ENCODE assay signal across 13 mouse cellular contexts in the genomic region with DNA sequence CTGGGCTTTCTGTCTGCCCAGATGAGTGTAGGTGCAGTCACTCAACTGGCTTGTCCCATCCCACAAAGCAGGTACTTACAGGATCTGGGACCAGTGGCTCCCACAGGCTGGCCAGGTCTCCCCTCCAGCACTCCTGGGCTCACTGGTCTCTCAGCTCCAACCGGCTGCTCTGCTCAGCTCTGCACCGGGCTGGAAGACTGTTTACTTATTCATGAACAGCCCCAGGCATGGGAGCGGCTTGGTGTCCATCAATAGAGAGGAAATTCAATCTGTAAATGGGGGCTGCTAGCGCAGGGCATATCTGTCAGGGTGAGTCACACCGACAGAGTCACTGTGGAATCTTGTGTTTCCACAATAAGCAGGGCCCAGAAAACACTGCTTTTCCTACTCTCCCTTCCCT. TPM values are rescaled to one million over a fixed set of nuclear protein-coding genes. Genes with fewer than 3 reads are reported as not detected.
DNase-seq lines count a peak whose midpoint lies in the region; ATAC-seq and TF ChIP-seq lines count a peak whose summit lies in the region.
"Had no signal": no experiment of that assay in that cellular context is flagged by ENCODE, and none has a peak within 500 bp of the region (broad histone marks: within the 10 kb centered on the region; RNA-seq: fewer than 3 reads in every experiment).

No protein-coding gene starts in this region.

- no peak for DNase-seq in layer of hippocampus, adult 2 months (ENCODE audit: low spot score in 2 of 2)
- no peak for DNase-seq in layer of hippocampus, postnatal 10 days (ENCODE audit: low spot score in 2 of 2)
- peak; percentile 39 for DNase-seq in adrenal gland, postnatal 14 days
- DNase-seq in hindbrain, embryonic 14.5 days (ENCODE audit: low spot score) = no peak
- no peak for DNase-seq in spleen, postnatal 14 days (ENCODE audit: low spot score in 2 of 2)
- no peak for DNase-seq in thymus, postnatal 0 days (ENCODE audit: low spot score)
- DNase-seq: gastrocnemius, postnatal 36 days; heart, postnatal 4 days; right cerebral cortex, postnatal 4 days; thymus, postnatal 36 days had no signal

- H3K9me3 ChIP-seq in hindbrain, embryonic 14.5 days (ENCODE audit: control insufficient read depth, low read length) = no peaks in the 10 kb centered on the region
- no peaks in the 10 kb centered on the region for H3K9me3 ChIP-seq in stomach, embryonic 16.5 days (replicated peaks; ENCODE audit: control insufficient read depth, low read length)
- H3K9me3 ChIP-seq: liver, embryonic 15.5 days had no signal

- ATAC-seq in hindbrain, embryonic 14.5 days (ENCODE audit: low FRiP score) = no peak
- ATAC-seq in stomach, embryonic 16.5 days (ENCODE audit: insufficient read depth, low FRiP score) = peak; percentile 64
- ATAC-seq: Patski had no signal

- no peak overlapping the region for H3K4me2 ChIP-seq in hindbrain, embryonic 14.5 days (replicated peaks)
- no peak overlapping the region for H3K4me2 ChIP-seq in stomach, embryonic 16.5 days (ENCODE audit: low read depth, low read length)
- H3K4me2 ChIP-seq: liver, embryonic 15.5 days had no signal

- no peaks in the 10 kb centered on the region for H3K27me3 ChIP-seq in hindbrain, embryonic 14.5 days (ENCODE audit: control insufficient read depth, insufficient read depth, low read length)
- H3K27me3 ChIP-seq in stomach, embryonic 16.5 days (ENCODE audit: control insufficient read depth, insufficient read depth, low read length) = no peaks in the 10 kb centered on the region
- H3K27me3 ChIP-seq: liver, embryonic 15.5 days had no signal

- no peaks in the 10 kb centered on the region for H3K36me3 ChIP-seq in hindbrain, embryonic 14.5 days (replicated peaks; ENCODE audit: control insufficient read depth, insufficient read depth)
- no peaks in the 10 kb centered on the region for H3K36me3 ChIP-seq in stomach, embryonic 16.5 days (ENCODE audit: control insufficient read depth, insufficient read depth, low read length)
- H3K36me3 ChIP-seq: liver, embryonic 15.5 days had no signal

- no peak overlapping the region for H3K9ac ChIP-seq in hindbrain, embryonic 14.5 days
- H3K9ac ChIP-seq in stomach, embryonic 16.5 days (ENCODE audit: low read length) = no peak overlapping the region
- H3K9ac ChIP-seq: liver, embryonic 15.5 days had no signal

- TF ChIP-seq CTCF in layer of hippocampus, adult 2 months (conservative IDR thresholded peaks at IDR 0.05) = no peak

- H3K27ac ChIP-seq in layer of hippocampus, adult 2 months = peak overlapping the region; percentile 16; the same call in 1 of the 2 replicates
- peak overlapping the region; percentile 60; the same call in 1 of the 2 replicates for H3K27ac ChIP-seq in hindbrain, embryonic 14.5 days
- H3K27ac ChIP-seq in stomach, embryonic 16.5 days (ENCODE audit: low read length) = no peak overlapping the region
- H3K27ac ChIP-seq: liver, embryonic 15.5 days had no signal

- 6% methylated on average over 5 of the region's 5 CpGs for WGBS in hindbrain, embryonic 14.5 days
- 5% methylated on average over 5 of the region's 5 CpGs for WGBS in stomach, embryonic 16.5 days

- peaks cover 19% of the 10 kb centered on the region for H3K4me1 ChIP-seq in hindbrain, embryonic 14.5 days (replicated peaks; ENCODE audit: control insufficient read depth, insufficient read depth, low read length)
- H3K4me1 ChIP-seq in stomach, embryonic 16.5 days (ENCODE audit: control insufficient read depth, insufficient read depth, low read length) = no peaks in the 10 kb centered on the region
- H3K4me1 ChIP-seq: liver, embryonic 15.5 days had no signal

- H3K4me3 ChIP-seq in layer of hippocampus, adult 2 months = no peak overlapping the region
- no peak overlapping the region for H3K4me3 ChIP-seq in hindbrain, embryonic 14.5 days (replicated peaks; ENCODE audit: low read length)
- H3K4me3 ChIP-seq in stomach, embryonic 16.5 days (replicated peaks; ENCODE audit: low read length) = no peak overlapping the region
- H3K4me3 ChIP-seq: liver, embryonic 15.5 days had no signal

RNA-seq across cellular contexts. Expression of a gene that starts 49.2 kb away (rescaled TPM):
- total RNA-seq in layer of hippocampus, adult 2 months (2021) = 100 to 1,000 TPM; 126 to 139 TPM
- 10 to 100 TPM; 91.4 to 98.4 TPM for total RNA-seq in layer of hippocampus, postnatal 10 days (2021)
- total RNA-seq in adrenal gland, postnatal 14 days (2021) = 5.7 and 6.0 TPM in 2 replicates
- polyA plus RNA-seq in hindbrain, embryonic 14.5 days (2014; fragmentation: Nextera tagmentation; extraction: Ambion mirVana) = 8.1 and 8.9 TPM in 2 replicates
- 0.39 and 0.42 TPM in 2 replicates for polyA plus RNA-seq in stomach, embryonic 16.5 days (2015; fragmentation: Nextera tagmentation; extraction: Ambion mirVana)
- 0.04 TPM in 1 of 2 replicates, not detected in the other for polyA plus RNA-seq in thymus, postnatal 0 days (2015; fragmentation: Nextera tagmentation; extraction: Ambion mirVana)
- total RNA-seq: gastrocnemius, postnatal 36 days had no signal
- polyA plus RNA-seq: liver, embryonic 15.5 days; Patski had no signal

Comparison
In these comparisons a context has a peak if more than half of its experiments do, and no peak if none do; other contexts are left out.
1. RNA of a gene that starts 49.2 kb away (total RNA-seq): 126 to 139 TPM in layer of hippocampus, adult 2 months and 91.4 to 98.4 TPM in layer of hippocampus, postnatal 10 days; 5.7 to 6.0 TPM in adrenal gland, postnatal 14 days; every median in the first group is over 10 times any median in the second.